Mouse (Mus musculus) olfactory bulb, adult 2 months (tissue): Measurements from ENCODE around the gene Mrpl33.

Experiments
- CTCF ChIP-seq: fragments of 200-500 bp; IDR thresholded peaks from 2 replicates; pipeline ENCODE4 v1.5.1; 2012; ENCODE audit warnings: low read depth, mild to moderate bottlenecking, low read length, moderate library complexity; ENCODE audit not compliant: insufficient read depth
- POLR2A ChIP-seq: fragments of 200-500 bp; IDR thresholded peaks from 2 replicates; pipeline ENCODE4 v1.6.1; 2012; ENCODE audit warnings: mild to moderate bottlenecking, low read depth, low read length, moderate library complexity; ENCODE audit not compliant: insufficient read depth

DNA sequence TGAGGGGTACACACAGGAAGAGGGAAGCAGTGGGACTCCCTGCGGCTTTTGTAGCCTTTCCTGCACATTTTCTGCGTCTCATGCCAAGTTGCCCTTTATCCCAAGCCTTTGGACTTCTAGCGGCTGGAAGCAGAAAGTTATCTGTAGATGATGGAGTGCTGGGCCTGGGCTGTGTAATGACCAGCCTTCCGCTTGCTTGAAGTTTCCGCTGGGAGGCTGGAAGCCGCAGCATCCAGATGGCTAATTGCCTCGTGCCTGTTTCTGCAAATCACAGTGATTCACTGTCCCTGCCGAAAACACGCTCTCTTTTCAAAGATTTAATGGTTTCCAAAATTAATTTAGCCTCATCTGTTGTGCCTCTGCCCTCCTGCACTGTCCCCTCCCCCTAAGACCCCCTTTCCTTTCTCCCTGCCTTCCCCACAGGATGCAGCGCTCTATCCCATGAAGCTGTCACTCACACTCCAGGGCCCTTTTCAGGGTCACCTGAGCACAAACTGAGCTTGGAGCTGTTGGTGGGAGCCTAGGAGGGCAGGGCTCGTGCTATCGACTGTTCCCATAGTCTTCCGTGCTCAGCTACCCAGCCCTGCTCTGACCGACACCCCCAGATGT, 6.9 kb upstream of the Mrpl33 start:
- no peak for TF ChIP-seq POLR2A
- TF ChIP-seq CTCF, result no peak
